Mouse (Mus musculus) forebrain, embryonic 16.5 days (tissue): Measurements from ENCODE around the gene Kif14. TPM values are rescaled to one million over a fixed set of nuclear protein-coding genes. Genes with fewer than 3 reads are reported as not detected.
"Not testable (repeated sequence)": the region's sequence is repeated elsewhere in the genome, so short reads cannot be mapped to it uniquely, and the experiment has no call there.

Experiments used
- ATAC-seq: fragments of 200-750 bp; cut with Nextera tagmentation; 2 replicates; pipeline ENCODE4 v1.8.0; 2017; ENCODE audit warnings: mild to moderate bottlenecking, moderate library complexity
- H3K27ac ChIP-seq: fragments of 300-500 bp; sonication (generic); 2 replicates; pipeline ENCODE4 v1.5.1; 2014; ENCODE audit warnings: low read length, control low read depth
- H3K27me3 ChIP-seq: fragments of 300-500 bp; sonication (generic); replicated peaks from 2 replicates; pipeline ENCODE4 v1.6.1; 2014; ENCODE audit warnings: low read length; ENCODE audit not compliant: control insufficient read depth, insufficient read depth
- H3K36me3 ChIP-seq: fragments of 300-500 bp; sonication (generic); 2 replicates; pipeline ENCODE4 v1.6.1; 2014; ENCODE audit not compliant: control insufficient read depth, insufficient read depth
- H3K4me1 ChIP-seq: fragments of 300-500 bp; sonication (generic); replicated peaks from 2 replicates; pipeline ENCODE4 v1.6.1; 2014; ENCODE audit warnings: low read length; ENCODE audit not compliant: control insufficient read depth, insufficient read depth
- H3K4me2 ChIP-seq: fragments of 300-500 bp; sonication (generic); 2 replicates; pipeline ENCODE4 v1.6.1; 2014; ENCODE audit warnings: mild to moderate bottlenecking, low read length, control low read depth
- H3K4me3 ChIP-seq: fragments of 300-500 bp; sonication (generic); replicated peaks from 2 replicates; pipeline ENCODE4 v1.5.1; 2014; ENCODE audit warnings: mild to moderate bottlenecking, low read length, control low read depth
- H3K9ac ChIP-seq: fragments of 300-500 bp; sonication (generic); replicated peaks from 2 replicates; pipeline ENCODE4 v1.6.1; 2014; ENCODE audit warnings: low read depth, low read length, control low read depth
- H3K9me3 ChIP-seq: fragments of 300-500 bp; sonication (generic); 2 replicates; pipeline ENCODE4 v1.6.1; 2016; ENCODE audit warnings: low read length; ENCODE audit not compliant: control insufficient read depth
- WGBS: fragments of 180-500 bp; shearing (Covaris S2); extraction: QIAGEN DNeasy Blood & Tissue Kit; methylation state at CpG from one replicate; pipeline ENCODE4 v1.1.7; 2014; 5-methylcytosine and 5-hydroxymethylcytosine counted together
- polyA plus RNA-seq: library from polyadenylated mRNA; unstranded; fragments of >200 nt; fragmentation: Nextera tagmentation; extraction: Ambion mirVana; gene quantifications from 2 replicates; pipeline ENCODE4 v1.2.1, GENCODE M21; 2015

Kif14 gene
- polyA plus RNA-seq, 1 experiment from 2014 or later = 1.7 TPM

- no peak overlapping the region for H3K9ac ChIP-seq
- peaks cover 11% of the 10 kb centered on the region for H3K4me1 ChIP-seq
- H3K4me2 ChIP-seq = no peak overlapping the region
- no peaks in the 10 kb centered on the region for H3K27me3 ChIP-seq
- ATAC-seq = no peak
- H3K9me3 ChIP-seq = no peaks in the 10 kb centered on the region
- H3K27ac ChIP-seq = no peak overlapping the region
- H3K36me3 ChIP-seq = no peaks in the 10 kb centered on the region
- no peak overlapping the region for H3K4me3 ChIP-seq
Observed at GRCm38 (mm10) chr1:136465168-136465567, 975 bp upstream of the Kif14 start.

GRCm38 (mm10) chr1:136469408-136469807 lies 3.3 kb downstream of the Kif14 start:
- Histone ChIP-seq H3K4me3 (no peak overlapping the region), H3K36me3 (no peaks in the 10 kb centered on the region), H3K9me3 (no peaks in the 10 kb centered on the region), H3K9ac (no peak overlapping the region), H3K4me2 (no peak overlapping the region), H3K27me3 (no peaks in the 10 kb centered on the region), H3K4me1 (peaks cover 15% of the 10 kb centered on the region), H3K27ac (no peak overlapping the region)
- 94% methylated on average over 4 of the region's 4 CpGs for WGBS
- ATAC-seq = no peak

GRCm38 (mm10) chr1:136470471-136470870 lies 4.3 kb downstream of the Kif14 start:
- H3K4me3 ChIP-seq = no peak overlapping the region
- H3K9ac ChIP-seq = no peak overlapping the region
- no peaks in the 10 kb centered on the region for H3K27me3 ChIP-seq
- ATAC-seq = no peak
- H3K4me2 ChIP-seq = no peak overlapping the region
- WGBS = 27% methylated on average over 6 of the region's 6 CpGs
- H3K36me3 ChIP-seq = no peaks in the 10 kb centered on the region
- H3K9me3 ChIP-seq = no peaks in the 10 kb centered on the region
- H3K4me1 ChIP-seq = peaks cover 15% of the 10 kb centered on the region
- no peak overlapping the region for H3K27ac ChIP-seq

- WGBS = 84% methylated on average over 5 of the region's 5 CpGs
- no peak for ATAC-seq
- no peak overlapping the region for H3K4me2 ChIP-seq
- H3K4me1 ChIP-seq = no peaks in the 10 kb centered on the region
- H3K27ac ChIP-seq = no peak overlapping the region
- no peak overlapping the region for H3K4me3 ChIP-seq
- no peaks in the 10 kb centered on the region for H3K27me3 ChIP-seq
- H3K36me3 ChIP-seq = peaks cover 2% of the 10 kb centered on the region; the same call in 1 of the 2 replicates
- H3K9me3 ChIP-seq = no peaks in the 10 kb centered on the region
- no peak overlapping the region for H3K9ac ChIP-seq
Observed at GRCm38 (mm10) chr1:136491681-136492080, 25.5 kb downstream of the Kif14 start.

- no peak overlapping the region for H3K4me3 ChIP-seq
- WGBS = 74% methylated on average over 2 of the region's 2 CpGs
- peaks cover 2% of the 10 kb centered on the region; the same call in 1 of the 2 replicates for H3K36me3 ChIP-seq
- no peaks in the 10 kb centered on the region for H3K27me3 ChIP-seq
- no peak overlapping the region for H3K9ac ChIP-seq
- H3K27ac ChIP-seq = no peak overlapping the region
- no peak for ATAC-seq
- H3K4me1 ChIP-seq = no peaks in the 10 kb centered on the region
- H3K4me2 ChIP-seq = no peak overlapping the region
- no peaks in the 10 kb centered on the region for H3K9me3 ChIP-seq
Observed at GRCm38 (mm10) chr1:136492232-136492631, 26.1 kb downstream of the Kif14 start.

- 85% methylated on average over 13 of the region's 13 CpGs for WGBS
- no peak overlapping the region for H3K4me3 ChIP-seq
- no peak overlapping the region for H3K4me2 ChIP-seq
- no peak for ATAC-seq
- H3K9ac ChIP-seq = no peak overlapping the region
- no peak overlapping the region for H3K27ac ChIP-seq
- no peaks in the 10 kb centered on the region for H3K4me1 ChIP-seq
- 0 out of 2 replicates have a peak, but pooled peaks cover 2% of the 10 kb centered on the region for H3K36me3 ChIP-seq
- H3K27me3 ChIP-seq = no peaks in the 10 kb centered on the region
- H3K9me3 ChIP-seq = no peaks in the 10 kb centered on the region
Observed at GRCm38 (mm10) chr1:136499317-136499716, 33.2 kb downstream of the Kif14 start.

GRCm38 (mm10) chr1:136502936-136503335 lies 36.8 kb downstream of the Kif14 start:
- Histone ChIP-seq H3K4me2 (no peak overlapping the region), H3K9me3 (no peaks in the 10 kb centered on the region), H3K4me1 (no peaks in the 10 kb centered on the region), H3K36me3 (no peaks in the 10 kb centered on the region), H3K27me3 (no peaks in the 10 kb centered on the region), H3K9ac (no peak overlapping the region), H3K27ac (no peak overlapping the region), H3K4me3 (no peak overlapping the region)
- ATAC-seq = no peak
- WGBS = 96% methylated on average over 8 of the region's 8 CpGs

GRCm38 (mm10) chr1:136506255-136506654 lies 40.1 kb downstream of the Kif14 start:
- H3K36me3 ChIP-seq, ATAC-seq, H3K4me2 ChIP-seq, H3K9ac ChIP-seq, H3K27ac ChIP-seq, H3K27me3 ChIP-seq, H3K4me3 ChIP-seq, H3K4me1 ChIP-seq, H3K9me3 ChIP-seq: not testable (repeated sequence)
- 86% methylated on average over 10 of the region's 10 CpGs for WGBS

- H3K4me2 ChIP-seq = no peak overlapping the region
Observed at GRCm38 (mm10) chr1:136512317-136512716, 46.2 kb downstream of the Kif14 start.

GRCm38 (mm10) chr1:136513181-136513580 lies 47.0 kb downstream of the Kif14 start:
- H3K27ac ChIP-seq = no peak overlapping the region
- 77% methylated on average over 11 of the region's 11 CpGs for WGBS
- no peak for ATAC-seq
- H3K4me1 ChIP-seq = no peaks in the 10 kb centered on the region
- H3K9ac ChIP-seq = no peak overlapping the region
- no peaks in the 10 kb centered on the region for H3K27me3 ChIP-seq
- H3K9me3 ChIP-seq = no peaks in the 10 kb centered on the region
- no peak overlapping the region for H3K4me2 ChIP-seq
- no peak overlapping the region for H3K4me3 ChIP-seq
- no peaks in the 10 kb centered on the region for H3K36me3 ChIP-seq

More at GRCm38 (mm10) chr1:136512317-136512716, 46.2 kb downstream of the Kif14 start:
- Histone ChIP-seq H3K27ac (no peak overlapping the region), H3K27me3 (no peaks in the 10 kb centered on the region), H3K36me3 (no peaks in the 10 kb centered on the region), H3K4me3 (no peak overlapping the region), H3K4me1 (no peaks in the 10 kb centered on the region), H3K9ac (no peak overlapping the region), H3K9me3 (no peaks in the 10 kb centered on the region)
- ATAC-seq = no peak
- 83% methylated on average over 6 of the region's 6 CpGs for WGBS
